Mouse (Mus musculus) lung, adult 2 months (tissue): ENCODE measurements at regions not wholly inside any gene's neighbourhood (a gene's known extent, or its start where the extent isn't known, plus 50 kb on each side); places are given as distances from the start of the nearest gene placed in this dataset.

Experiments used
- DNase-seq: peaks from one replicate; pipeline ENCODE4 v3.0.0; 2022
- H3K4me1 ChIP-seq: fragments of 200-500 bp; 2 replicates; pipeline ENCODE4 v1.6.1; 2011; ENCODE audit warnings: low read length; ENCODE audit not compliant: control insufficient read depth, insufficient read depth
- H3K4me3 ChIP-seq: fragments of 200-500 bp; replicated peaks from 2 replicates; pipeline ENCODE3; 2011; ENCODE audit warnings: low read depth, mild to moderate bottlenecking, control low read depth, low read length; ENCODE audit errors: extremely low read depth
- CTCF ChIP-seq: fragments of 200-500 bp; IDR thresholded peaks from 2 replicates; pipeline ENCODE4 v1.5.1; 2011; ENCODE audit warnings: mild to moderate bottlenecking, low read length, control low read depth; ENCODE audit not compliant: insufficient read depth
- POLR2A ChIP-seq: fragments of 200-500 bp; IDR thresholded peaks from 2 replicates; pipeline ENCODE4 v1.6.1; 2011; ENCODE audit warnings: low read depth, mild to moderate bottlenecking, control low read depth, low read length, borderline replicate concordance; ENCODE audit errors: extremely low read depth
- WGBS: fragments of 180-500 bp; shearing (Covaris S2); methylation state at CpG from one replicate; pipeline ENCODE4 v1.1.7; 2018; 5-methylcytosine and 5-hydroxymethylcytosine counted together

- no peak for DNase-seq
- Histone ChIP-seq H3K4me3 (no peak overlapping the region), H3K4me1 (no peaks in the 10 kb centered on the region)
- TF ChIP-seq POLR2A (no peak), CTCF (no peak)
- 61% methylated on average over 6 of the region's 6 CpGs for WGBS
Measured at GRCm38 (mm10) chr15:52095629-52096190, 1789.0 kb upstream of the Gm7489 start.

GRCm38 (mm10) chr15:52108761-52109160 lies 1775.9 kb upstream of the Gm7489 start:
- TF ChIP-seq POLR2A (no peak), CTCF (no peak)
- 84% methylated on average over 2 of the region's 2 CpGs for WGBS

GRCm38 (mm10) chr15:52114368-52115036 lies 1770.2 kb upstream of the Gm7489 start:
- no peaks in the 10 kb centered on the region for H3K4me1 ChIP-seq
- 53% methylated on average over 2 of the region's 2 CpGs for WGBS
- no peak overlapping the region for H3K4me3 ChIP-seq
- TF ChIP-seq POLR2A (no peak), CTCF (no peak)
- no peak for DNase-seq

More at GRCm38 (mm10) chr15:52108761-52109160, 1775.9 kb upstream of the Gm7489 start:
- DNase-seq = no peak
- H3K4me3 ChIP-seq = no peak overlapping the region
- H3K4me1 ChIP-seq = no peaks in the 10 kb centered on the region

GRCm38 (mm10) chr15:52136693-52137092 lies 1748.0 kb upstream of the Gm7489 start:
- DNase-seq = no peak
- WGBS = 66% methylated on average over 3 of the region's 3 CpGs
- Histone ChIP-seq H3K4me3 (no peak overlapping the region), H3K4me1 (no peaks in the 10 kb centered on the region)
- TF ChIP-seq POLR2A = no peak
- no peak for TF ChIP-seq CTCF

DNA sequence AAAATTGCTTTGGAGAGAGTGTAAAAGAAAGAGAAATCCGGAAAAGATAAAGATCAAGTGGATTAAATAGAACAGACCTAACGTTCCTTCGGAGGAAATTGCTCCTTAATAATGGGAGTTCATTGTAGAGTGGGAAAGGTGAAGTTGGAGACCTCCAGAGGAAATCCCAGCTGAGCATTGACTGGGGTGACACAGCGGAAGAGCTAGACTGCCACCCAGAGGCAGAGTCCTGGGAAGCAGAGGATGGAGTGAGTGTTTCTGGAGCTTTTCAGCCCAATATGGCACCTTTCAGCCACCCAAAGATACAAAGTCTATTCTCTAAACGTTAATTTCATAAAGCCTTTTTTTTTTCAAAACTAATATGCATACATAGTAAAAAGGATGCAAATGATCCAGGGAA lies 1731.3 kb upstream of the Gm7489 start:
- no peaks in the 10 kb centered on the region for H3K4me1 ChIP-seq
- 26% methylated on average over 5 of the region's 5 CpGs for WGBS
- H3K4me3 ChIP-seq = no peak overlapping the region
- peak; percentile 89 for TF ChIP-seq CTCF
- no peak for TF ChIP-seq POLR2A
- peak; percentile 7 for DNase-seq

- TF ChIP-seq POLR2A = no peak
- no peak for TF ChIP-seq CTCF
- 56% methylated on average over 1 of the region's 1 CpGs for WGBS
- DNase-seq = no peak
- no peaks in the 10 kb centered on the region for H3K4me1 ChIP-seq
- H3K4me3 ChIP-seq = no peak overlapping the region
Measured at GRCm38 (mm10) chr15:52155784-52156183, 1728.9 kb upstream of the Gm7489 start.

GRCm38 (mm10) chr15:52156779-52157178 lies 1727.9 kb upstream of the Gm7489 start:
- TF ChIP-seq POLR2A (no peak), CTCF (no peak)
- Histone ChIP-seq H3K4me1 (no peaks in the 10 kb centered on the region), H3K4me3 (no peak overlapping the region)
- no peak for DNase-seq
- WGBS = 48% methylated on average over 4 of the region's 4 CpGs

GRCm38 (mm10) chr15:52160181-52161088 lies 1724.3 kb upstream of the Gm7489 start:
- 22% methylated on average over 18 of the region's 18 CpGs for WGBS
- DNase-seq = peak; percentile 71
- TF ChIP-seq POLR2A = no peak
- TF ChIP-seq CTCF = peak; percentile 85
- H3K4me3 ChIP-seq = no peak overlapping the region
- peaks cover 5% of the 10 kb centered on the region; the same call in 1 of the 2 replicates for H3K4me1 ChIP-seq

DNA sequence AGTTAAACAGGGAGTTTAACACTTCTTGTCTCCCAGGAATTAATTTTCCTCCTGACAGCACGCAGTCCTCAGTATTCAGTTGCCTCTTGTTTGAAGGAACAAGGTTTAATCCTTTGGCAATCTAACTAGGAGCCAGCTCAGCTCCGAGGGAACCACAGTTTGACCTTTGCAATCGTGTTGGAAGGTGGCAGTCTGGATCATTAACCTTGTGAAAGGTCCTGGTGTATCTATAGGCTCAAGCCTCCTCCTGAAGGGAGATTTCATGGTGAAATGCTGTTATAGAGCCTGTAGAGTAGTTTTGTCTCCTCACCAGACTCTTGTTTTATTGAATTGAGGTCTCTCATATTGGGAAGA lies 1723.6 kb upstream of the Gm7489 start:
- Histone ChIP-seq H3K4me1 (peaks cover 5% of the 10 kb centered on the region; the same call in 1 of the 2 replicates), H3K4me3 (no peak overlapping the region)
- no peak for DNase-seq
- 21% methylated on average over 3 of the region's 3 CpGs for WGBS
- no peak for TF ChIP-seq CTCF
- TF ChIP-seq POLR2A = no peak
